Mouse (Mus musculus): ENCODE measurements around the gene Stk39.

Gene Stk39

DNA sequence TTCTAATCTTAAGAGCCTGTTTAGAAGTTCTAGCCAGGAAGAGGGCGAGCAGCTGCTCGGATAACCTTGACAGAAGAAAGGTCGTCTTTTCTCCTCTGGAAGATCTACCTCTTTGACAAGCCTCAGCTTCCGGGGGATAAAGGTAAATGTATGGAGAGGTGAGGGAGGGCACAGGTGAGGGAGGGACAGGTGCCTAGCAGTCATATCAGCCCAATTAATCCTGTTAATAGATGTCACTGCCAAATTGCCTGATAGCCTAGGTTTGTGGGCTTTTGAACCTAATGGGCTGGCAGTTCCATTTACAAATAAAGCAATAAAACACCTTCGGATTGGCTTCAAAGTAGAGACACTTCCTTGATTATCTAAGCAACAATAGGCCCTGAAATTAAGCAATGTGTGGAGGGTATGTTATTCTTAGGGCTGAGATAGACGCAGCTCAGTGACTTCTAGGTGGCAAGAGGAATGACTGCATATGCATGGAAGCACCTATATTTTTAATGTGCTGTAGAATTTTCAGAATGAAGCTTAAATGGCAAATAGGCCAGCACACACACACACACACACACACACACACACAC is 14.5 kb downstream of the Stk39 start:
- no peak for DNase-seq

DNA sequence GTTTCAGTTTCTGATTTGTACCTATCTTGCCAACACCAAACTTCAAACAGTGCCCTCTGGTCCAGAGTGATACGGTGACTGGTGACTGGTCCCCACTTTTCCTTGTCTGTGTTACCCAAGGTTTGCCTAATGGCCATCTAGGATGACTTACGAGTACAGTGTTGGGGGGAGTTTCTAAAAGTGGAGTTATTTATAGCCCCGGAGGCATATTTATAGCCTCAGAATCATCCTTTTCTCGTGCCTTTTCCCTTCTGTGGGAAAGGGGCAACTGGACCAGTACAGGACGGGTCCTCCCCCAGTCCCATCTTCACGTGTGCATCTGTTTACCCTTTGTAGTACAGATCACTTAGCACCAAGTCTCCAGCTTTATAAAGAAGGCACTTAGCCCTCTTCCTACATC is 15.2 kb downstream of the Stk39 start:
- DNase-seq: no peak

DNA sequence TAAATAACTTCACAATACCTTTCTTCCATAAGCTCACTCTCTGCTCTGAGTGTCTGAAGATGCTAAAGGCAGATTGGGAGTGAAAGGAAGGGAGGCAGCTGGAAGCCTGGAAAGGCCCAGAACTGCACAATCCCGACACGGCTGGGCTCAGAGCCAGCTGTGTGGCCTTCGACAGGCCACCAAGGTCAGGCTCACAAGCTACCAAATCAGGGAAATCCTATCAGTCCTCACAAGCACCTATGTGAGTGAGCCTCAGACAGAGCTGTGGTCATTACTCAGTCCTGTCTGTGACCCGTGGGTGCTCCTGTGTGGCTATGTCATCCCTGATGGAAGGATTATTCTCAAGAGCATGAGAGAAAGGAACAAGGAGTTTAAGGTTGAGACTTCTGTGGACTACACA is 19.7 kb downstream of the Stk39 start:
- DNase-seq: no peak

DNA sequence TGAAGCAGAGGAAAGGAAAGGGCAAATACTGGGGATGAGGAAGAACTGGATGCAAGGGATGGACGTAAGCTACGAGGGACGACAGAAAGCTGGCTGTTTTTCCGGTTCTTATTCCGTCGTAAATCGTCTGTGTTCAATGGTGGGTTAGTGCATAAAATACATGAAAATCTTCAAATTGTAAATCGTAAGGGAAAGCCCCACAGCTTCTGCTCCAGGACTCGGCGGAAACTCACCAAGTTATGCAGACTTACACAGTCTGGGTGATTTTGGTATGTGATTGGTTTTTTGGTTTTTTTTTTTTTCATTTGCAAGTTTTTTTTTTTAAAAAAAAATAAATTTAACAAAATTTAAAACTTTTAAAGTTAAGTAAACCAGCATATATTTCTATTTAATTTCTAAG is 24.0 kb downstream of the Stk39 start:
- no peak for DNase-seq

DNA sequence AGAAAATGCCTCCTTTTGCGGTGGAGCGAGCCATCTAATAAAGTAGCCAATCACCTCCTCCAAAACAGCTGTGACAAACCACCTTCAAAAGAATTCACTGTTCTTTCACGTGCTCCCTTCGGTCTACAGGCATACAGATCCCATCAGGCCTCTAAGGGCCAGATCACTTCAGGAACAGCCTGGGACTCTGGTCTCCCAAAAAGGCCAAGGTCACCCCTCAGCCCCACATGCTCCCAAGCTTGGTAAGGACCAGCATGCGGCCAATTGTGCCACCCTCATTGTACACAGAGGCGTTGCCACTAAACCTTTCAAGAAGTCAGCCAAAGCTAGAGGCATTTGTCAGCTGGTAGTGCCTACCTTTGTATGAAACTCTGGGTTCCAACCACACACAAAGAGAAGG is 28.9 kb downstream of the Stk39 start:
- DNase-seq: no peak

DNA sequence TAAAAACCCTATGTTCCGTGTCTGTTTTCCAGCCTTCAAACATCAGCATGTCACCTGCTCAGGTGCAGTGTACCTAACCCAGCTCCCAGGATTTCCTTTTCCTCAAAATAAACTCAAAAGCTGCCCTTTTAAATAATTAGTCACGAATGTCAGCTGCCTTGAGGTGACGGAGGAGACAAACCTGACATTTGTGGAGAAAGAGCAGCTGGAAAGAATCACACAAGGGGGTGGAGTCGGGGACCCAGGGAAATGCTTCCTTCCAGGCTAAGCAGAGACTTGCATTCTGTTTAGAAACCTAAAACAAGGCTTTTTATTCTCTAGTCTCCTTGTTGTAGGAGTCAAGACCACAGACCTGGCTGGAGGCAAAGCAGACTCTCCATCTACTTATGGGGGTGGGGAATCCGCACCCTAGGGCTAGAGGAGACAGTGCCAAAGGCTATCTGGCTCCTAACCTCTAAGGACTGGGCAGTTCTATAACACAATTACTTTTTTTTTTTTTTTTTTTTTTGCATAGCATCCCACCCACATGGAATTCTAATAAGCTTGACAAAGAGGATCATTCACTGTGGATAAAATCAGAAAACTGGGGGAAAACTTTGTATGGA is 29.9 kb downstream of the Stk39 start:
- no peak for DNase-seq

DNA sequence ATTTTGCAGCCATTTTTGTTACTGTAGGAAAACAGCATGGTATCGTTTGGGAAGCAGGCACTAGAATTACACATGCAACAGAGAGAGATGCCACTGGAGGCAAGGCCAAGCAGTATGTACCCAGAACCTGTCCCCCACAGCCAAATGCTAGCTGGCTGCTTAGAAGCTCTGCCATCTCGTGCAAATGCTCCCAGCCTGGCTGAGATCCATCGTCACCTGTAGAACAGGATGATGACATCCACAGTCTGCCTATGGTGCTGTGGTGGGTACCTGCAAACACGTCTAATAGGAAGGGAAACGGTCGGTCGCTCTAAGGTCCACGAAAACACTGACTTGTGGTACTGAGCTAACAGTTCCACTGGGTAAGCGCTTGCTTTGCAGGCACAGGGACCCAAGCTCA is 32.5 kb downstream of the Stk39 start:
- DNase-seq: no peak

DNA sequence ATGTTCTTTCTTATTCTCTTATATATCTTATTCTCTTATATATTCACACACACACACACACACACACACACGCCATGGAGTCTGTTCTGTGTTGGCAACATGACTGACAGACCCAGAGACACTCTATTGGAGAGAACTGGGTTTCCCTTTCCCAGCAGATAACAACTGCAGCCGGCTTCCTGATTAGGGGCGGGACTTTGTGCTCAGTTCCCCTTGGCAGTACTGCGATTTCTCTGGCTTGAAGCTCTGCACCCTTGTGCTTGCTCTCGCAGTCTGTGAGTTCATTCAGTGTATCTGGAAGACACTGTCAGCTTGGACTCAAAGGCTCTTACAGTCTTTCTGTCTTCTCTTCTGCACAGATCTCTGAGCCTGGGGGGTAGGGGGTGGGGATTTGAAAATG is 34.1 kb downstream of the Stk39 start:
- no peak for DNase-seq

DNA sequence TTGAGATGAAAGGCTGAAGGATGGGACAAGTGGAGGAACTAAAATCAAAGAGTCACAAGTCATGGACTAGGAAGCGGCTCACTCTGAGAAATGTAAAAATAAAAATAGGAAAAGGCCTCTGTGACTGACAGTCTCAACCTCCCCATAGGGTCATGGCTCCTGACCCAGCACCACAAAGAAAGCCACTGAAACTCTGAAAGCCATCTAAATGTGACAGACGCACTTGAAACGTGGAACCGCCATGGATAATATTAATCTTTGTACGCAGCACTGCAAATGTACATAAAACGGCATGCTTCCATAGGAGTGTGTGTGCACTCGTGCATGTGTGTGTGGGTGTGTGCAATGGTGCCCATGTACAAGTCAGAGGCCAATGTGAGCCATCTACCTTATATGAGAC is 34.9 kb downstream of the Stk39 start:
- no peak for DNase-seq

DNA sequence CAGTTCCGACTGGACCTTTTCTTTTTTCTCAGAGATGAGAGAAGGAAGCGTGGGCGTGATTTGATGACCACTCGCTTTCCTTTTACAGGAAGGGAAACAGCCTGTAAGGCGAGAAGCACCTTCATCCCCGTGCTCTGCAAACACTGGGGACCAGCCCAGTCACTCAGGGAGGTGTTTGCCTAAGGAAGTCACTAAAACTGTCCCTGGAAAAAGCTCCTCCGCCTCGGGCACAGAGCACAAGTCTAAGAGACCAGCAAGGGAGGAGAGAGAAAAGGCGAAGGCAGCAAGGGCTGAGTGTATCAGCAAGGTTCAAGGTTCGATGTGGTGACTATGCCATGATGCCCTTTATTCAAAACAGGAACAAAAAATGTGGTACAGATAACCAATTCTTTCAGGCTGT is 35.8 kb downstream of the Stk39 start:
- DNase-seq: no peak

DNA sequence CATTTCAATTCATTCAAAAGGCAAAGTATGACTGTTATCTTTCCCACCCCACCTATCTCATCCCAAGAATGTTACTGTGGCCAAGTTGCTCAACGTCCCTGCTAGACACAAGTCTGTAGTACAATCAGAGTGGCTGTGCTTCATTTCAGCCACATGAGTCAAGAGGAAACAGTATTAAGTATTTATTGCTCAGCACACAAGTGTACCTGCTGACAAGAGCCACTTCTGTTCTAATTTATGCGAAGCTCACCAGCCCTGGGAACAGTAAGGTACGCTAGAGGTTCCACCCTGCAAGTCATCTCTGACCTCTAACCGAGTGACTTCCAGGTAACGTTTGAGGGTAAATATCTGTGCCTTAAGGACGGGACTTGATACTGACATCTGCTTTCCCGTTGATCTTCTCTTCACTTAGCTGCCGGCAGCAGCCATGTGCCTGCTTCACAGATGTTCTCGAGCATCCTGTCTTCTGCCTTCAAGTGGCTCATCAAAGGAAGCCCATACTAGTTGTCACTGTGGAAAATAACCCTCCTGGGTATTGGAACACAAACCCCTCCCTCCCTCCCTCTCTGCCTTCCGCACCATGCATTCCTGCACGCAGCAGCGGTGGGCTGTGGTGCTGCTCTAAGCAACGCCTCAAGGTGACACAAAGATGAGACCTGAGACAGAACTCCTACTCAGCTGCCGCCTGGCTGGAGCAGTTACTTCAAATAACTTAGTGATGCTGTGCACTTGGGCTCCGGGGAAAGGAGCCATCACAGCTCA is 36.4 kb downstream of the Stk39 start:
- no peak for DNase-seq

DNA sequence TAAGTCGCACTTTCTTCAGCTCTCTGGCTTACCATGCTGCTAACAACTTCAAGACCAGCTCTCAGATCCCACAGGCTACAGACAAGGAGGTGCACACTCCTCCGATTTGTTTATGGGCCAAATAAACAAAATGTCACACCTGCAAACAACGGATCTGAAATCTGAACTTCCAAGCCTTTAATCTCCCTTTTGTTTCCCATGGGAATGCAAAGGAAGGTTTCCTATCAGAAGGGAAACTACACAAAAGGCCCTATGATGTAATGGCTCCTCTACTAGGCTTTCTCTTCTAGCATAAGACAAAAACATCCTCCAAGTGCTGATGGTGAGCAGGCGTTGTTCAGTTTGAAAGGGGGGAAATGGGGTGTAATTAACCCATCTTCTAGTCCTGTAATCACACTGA is 37.1 kb downstream of the Stk39 start:
- no peak for DNase-seq

DNA sequence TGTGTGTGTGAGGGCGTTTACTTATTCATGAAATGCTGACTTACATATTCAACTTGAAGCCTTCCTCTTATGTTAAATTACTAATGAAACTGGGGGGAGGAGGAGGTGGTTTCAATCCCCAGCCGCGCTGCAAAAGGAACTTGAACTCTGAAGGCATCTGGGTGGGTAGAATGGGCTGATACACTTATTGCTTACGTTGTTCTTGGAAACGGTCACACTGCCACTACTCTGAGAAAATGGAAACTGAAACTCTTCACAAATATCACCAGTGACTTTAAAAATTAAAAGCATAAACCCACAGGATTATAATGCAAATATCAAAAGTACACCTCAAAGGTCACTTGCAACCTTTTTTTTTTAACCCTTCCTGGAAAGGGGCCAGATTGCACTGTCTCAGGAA is 37.5 kb downstream of the Stk39 start:
- DNase-seq: no peak

DNA sequence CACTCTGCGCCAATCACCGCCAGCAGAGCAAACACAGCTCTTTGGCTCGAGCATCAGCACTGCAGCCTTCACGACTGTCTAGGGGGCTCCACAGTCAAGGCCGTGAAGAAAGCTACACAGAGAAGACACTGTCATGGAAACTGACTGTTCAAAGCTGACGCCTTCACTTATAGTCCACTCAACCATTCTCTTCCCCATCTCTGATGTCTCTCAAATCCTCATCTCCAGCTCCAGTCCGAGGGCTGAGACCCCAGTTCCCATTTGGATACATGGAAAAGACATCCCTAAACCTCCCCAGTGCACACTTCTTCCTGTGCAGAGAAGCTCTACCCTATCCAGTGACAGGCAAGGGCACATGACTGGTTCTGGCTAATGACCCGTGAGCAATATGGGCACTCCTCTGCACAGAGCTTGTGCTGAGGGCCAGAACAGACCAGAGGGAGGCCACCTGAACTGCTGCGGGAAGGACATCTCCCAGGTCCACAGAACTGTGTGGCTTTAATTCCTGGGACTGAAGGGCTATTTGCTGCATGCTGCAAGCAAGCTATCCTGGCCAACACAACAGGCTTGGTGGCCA is 38.2 kb downstream of the Stk39 start:
- DNase-seq: no peak

DNA sequence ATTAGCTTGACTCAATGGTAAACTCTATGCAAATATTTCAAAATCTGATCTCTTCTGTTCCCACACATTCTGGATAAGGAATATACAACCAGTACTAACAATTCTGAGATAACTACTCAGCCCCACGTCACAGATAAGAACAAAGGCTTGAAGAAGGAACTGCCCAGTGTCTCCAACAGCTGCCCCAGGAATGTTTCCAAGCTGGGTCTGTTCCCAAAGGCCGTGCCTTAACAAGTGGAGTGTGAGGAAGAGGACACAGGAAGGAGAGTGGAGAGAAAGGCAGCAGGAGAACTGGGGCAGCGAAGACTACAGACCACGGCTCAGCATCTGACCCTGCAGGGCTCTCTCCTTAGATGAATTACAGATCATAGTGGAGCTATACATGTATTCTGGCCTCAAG is 39.2 kb downstream of the Stk39 start:
- no peak for DNase-seq

DNA sequence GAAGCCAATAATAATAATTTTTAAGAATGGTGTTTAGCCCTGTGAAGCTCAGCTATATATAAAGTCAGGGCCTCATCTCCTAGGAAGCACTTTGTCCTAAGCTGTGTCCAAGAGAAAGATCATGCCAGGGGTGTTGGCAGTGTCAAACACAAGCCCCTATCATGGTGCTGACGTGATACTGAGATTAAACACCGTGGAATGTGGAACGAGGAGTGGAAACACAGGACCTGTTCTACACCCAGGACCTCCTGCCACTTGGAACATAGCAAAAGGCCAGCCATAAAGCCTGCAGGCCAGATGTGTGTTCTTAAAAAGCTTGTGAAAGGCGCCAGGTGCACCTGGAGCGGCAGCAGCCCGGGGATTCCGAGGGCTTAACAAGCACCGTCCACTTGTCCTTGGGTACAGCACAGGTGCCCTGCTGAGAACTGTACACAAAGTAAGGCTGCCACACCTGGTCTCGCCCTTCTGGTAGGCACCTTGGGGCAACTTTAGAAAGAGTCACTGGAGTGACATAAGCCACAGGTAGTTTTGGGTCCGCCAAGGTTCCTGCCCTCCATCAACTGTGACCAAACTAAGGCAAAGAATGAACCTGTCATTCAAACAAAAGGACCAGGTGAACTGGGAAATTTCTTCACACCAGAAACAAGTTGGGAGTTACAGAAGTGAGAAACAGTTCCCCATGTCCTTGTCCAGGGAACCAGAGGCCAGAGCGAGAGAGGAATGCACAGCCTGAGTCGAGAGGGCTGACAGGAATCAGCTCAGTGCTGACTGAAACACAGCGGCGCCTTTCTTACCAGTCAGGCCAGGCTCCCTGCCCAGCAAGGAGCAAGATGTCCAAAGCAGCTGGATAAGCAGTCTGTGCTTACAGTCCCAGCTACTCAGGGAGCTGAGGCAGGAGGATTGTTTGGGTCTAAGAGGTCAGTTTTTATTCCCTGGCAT is 40.8 kb downstream of the Stk39 start:
- DNase-seq: no peak

DNA sequence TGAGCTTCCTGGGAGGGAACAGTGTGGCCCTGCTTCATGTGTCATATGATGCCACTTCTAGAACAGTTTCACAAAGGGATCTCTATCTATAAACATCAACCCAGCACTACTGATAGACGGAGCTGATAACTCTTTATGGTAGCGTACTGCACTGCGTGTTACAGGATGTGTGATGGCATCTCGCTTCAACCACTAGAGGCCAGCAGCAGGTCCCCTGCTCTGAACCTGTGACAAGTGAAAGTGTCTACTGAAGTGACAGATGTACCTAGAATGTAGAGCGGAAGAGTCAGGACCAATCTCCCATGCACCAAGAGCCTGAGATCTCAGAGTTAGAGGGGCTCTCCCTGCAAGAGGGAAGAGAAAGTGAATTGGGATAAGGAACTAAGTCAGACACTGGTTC is 41.6 kb downstream of the Stk39 start:
- DNase-seq: no peak

DNA sequence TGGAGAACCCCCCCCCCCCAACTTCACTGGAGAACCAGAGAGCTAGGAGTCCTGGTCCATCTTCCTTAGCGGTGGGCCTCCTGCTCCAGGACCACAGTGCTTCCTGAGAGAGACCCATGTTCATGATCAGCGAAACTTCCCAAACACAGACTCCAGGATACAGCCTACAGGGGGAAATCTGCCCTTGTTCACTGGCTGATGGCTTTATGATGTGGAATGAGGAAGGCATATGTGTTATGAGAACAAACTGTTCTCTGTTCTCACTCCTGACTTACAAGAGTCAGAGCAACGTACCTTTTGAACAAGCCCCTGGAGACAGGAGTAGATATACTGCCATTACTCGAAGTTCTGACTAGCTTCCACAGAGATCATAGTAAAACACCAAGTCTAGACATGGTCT is 42.6 kb downstream of the Stk39 start:
- no peak for DNase-seq

DNA sequence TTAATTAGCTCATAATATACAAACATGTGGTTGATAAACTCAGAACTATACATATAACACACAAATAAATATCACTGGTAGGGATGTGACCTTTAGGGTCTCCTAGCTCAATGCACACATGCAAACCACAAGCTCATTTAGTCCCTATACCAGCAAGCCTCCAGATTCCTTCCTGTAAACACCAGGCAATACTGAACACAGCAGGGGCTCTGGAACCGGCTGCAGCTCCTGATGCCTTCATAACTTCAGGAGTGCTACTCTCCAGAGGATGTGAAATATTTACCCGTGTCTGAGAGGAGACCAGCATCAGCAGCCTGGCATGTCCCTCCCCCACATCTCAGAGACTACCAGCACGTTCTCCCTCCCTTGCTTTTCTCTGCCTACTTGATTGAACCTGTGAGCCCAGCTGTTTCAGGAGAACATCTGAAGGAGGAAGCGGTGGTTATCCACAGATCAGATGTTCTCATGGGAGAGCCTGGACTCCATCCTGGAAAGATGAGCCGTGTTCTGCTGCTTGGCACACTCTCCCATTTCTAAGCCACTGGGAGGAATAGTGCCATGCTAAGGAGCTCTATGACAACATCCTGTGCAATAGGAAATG is 45.0 kb downstream of the Stk39 start:
- no peak for DNase-seq

DNA sequence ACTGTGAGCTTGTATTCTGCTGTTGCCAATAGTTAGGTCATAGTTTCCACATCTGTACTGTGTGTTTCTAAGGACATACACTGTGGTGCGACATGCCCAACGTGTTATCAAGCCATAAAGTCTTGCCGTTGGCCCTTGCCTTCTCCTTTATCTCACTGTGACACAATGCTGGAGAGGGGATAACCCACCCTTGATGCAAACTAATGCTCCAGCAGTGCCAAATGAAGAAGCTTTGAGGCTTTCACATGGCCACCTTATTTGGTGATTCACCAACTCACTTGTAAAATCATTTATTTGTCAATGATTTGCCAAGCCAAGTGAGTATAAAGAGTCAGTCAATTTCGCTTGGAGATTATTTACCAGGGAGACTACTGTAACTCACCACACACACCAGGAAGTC is 46.0 kb downstream of the Stk39 start:
- DNase-seq: no peak

DNA sequence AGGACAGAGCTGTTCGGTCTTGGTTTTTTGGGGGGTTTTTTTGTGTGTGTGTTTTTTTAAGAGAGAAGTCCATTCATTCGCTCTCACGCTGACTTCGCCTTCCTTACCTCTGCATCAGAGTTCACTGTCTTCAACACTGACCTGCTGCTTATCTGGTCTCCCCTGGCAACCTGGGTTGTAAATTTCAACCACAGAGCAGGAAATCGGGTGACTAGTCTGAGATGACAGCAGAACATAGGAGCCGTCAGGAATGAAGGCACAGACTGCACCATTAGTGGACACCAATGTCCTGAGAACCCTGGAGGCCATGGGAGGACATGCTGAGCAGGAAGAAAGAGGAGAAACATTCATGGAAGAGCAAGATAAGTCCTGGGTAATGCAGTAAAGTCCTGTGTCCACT is 51.1 kb downstream of the Stk39 start:
- DNase-seq: no peak

DNA sequence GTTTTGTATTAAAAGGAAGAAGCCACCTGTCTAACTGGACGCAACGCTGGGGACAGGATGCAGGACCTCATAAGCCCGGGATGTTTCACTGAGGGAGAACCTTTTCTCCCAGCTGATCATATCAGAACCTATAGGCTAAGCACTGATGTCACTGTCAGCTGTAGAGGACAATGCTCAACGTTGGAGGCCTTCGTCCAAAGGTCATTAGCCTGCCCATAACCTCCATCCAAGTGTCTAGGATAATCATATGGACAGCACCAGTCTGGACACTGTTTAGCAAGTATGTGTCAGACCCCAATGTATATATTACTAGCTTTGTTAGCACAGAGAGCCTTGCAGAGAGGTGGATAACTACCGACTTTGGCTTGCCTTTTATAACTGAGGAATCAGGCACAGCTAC is 51.8 kb downstream of the Stk39 start:
- no peak for DNase-seq

DNA sequence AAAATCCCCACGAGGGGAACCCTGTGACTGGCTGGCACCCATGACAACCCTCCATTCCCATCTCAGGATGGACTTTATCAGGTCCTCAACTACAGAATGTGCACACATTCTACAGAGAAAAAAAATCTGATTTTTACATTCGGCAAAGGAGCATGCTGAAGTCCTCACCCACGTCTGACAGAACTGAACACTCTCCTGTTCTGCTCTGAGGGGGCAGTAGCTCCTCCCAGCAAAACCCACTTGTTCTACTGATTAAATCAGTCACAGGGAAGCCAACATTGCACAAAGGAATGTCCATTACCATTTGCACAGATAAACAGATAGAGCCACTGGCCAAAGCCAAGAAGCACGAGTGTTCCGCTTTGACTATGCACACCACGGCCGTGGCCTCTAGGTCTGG is 52.3 kb downstream of the Stk39 start:
- no peak for DNase-seq
